Mouse (Mus musculus): ENCODE measurements around the gene Astn2.

Gene Astn2

DNA sequence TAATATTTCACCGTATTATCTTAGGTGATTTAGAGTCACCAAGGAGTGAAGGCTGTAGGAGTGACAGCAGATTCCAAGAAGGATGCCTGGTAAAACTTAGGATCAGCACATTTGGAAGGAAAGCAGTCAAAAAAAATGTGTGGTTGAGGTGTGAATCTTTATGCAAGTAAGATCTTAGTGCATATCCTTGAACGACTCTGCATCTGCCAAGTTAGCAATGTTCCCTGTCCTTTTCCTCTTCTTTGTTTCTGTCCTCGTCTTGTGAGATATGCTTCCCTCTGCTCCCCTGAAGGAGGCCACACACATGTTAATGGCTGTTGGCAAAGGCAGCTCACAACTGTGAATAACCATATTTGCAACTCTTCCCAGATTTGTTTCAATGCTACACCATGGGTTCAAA is 439.8 kb downstream of the Astn2 start:
- no peak for DNase-seq (ENCODE audit: low spot score)

DNA sequence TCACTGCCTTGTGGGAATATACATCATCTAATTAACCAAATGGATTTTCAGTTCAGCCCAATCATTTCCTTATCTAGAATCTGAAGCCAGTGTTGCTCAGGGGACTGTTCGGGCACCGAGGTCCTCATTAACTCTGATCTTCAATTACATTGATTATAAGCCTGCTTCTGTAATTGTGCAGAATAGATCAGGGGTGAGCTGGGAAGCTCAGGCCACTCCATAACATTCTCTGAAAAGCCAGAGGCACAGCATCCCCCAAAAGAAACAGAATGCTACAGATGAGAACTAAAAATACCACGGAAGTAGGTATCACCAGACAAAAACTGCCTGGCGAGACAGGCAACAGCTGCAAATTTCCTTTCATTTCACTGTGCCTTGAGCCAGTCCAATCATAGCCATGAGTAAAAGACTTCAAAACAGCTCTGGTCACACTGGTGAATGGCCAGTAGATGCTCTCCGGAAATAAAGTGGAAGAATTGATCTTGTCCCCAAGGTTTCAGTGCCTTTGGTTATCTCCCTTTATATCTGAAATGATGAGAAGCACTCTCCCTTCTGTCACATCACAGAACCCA is 445.1 kb downstream of the Astn2 start:
- DNase-seq (ENCODE audit: low spot score) = no peak

DNA sequence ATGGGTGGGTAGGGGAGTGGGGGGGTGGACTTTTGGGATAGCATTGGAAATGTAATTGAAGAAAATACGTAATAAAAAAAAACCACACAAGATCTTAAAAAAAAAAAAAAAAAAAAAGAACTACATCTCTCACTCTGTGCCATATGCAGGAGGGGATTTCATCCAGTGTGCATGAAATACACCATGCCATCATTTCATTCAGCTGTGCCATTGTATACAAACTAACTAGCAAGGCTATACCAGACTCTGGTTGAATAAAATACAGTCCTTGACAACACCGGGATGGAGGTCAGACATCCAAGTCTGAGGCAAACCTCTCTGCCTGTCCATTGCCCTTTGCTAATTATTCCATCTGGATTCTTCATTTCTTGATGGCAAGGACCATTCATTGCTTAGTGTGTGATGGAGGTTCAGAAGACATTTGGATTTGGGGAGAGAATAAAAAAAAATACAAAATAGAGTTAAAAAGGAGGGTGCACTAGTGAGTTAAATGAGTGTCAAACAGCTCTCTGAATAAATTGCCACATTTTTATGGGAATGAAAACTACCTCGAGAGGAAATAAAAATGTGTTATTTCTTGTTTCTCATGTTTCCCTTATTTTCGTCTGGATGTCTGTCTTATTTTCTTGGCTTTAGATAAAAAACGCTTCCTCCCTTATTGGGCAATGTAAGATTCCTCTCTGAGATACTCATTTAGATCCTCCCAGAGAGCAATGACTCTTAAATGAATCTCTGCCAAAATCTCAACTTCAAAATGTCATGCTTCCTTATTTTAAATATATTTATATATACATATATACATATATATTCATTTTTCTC is 445.8 kb downstream of the Astn2 start:
- DNase-seq (ENCODE audit: low spot score) = no peak

DNA sequence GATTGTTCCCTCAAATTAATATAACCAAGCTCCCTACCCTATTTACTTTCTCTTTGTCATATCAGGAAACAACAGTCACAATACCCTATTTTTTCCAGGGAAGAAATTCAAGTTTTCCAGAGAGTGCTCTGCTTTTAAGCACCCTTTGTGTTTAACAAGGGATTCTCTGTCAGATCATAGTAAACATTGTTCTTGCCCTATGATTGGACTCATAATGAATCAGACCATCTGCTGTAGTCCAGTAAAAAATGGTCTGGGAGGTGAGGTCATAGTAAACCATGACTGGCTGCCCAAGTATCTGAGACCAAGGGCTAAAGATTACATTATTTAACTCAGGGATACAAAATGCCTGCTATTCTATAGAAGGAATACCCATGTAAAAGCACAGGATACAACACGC is 452.5 kb downstream of the Astn2 start:
- no peak for DNase-seq (ENCODE audit: low spot score)

DNA sequence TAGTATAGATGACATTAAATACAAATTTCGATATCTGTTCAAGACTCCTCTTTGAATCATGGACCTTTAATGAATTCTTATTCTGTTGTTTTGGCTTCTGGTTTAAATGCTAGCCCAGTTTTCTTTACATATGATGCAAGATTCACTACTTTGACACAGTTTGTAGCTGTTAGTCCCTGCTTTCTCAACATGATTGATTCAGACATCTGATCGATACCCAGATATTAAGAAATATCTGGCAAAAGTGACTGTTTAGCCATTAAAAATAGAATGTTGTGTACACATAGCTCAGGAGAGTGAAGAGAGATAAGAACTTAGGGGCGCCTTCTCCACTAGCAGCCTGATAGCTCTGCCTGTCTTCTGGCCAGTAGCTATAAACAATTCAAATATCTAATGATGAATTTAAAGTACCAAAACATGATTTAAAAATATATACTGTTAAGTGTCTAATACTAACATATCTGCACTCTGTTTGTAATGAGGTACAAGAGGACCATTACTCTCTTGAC is 457.2 kb downstream of the Astn2 start:
- DNase-seq (ENCODE audit: low spot score) = no peak

DNA sequence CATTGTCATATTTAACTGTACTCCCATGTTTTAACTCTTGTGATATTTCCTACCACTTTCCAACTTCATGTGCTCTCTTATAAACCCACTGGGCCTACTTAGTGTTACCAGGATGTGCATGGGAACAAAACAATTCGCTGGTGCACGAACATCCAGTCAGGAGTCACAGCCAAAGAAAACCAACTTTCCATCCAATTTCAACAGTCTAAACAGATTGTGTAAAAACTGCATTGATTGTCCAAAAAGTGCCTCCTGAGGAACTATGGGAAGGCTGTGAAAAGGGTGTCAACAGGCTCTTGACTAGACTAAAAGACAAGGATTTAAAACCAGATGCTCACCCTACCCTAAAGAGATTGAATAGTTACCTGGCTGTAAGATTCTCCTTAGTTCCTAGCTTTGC is 458.4 kb downstream of the Astn2 start:
- DNase-seq (ENCODE audit: low spot score) = no peak

DNA sequence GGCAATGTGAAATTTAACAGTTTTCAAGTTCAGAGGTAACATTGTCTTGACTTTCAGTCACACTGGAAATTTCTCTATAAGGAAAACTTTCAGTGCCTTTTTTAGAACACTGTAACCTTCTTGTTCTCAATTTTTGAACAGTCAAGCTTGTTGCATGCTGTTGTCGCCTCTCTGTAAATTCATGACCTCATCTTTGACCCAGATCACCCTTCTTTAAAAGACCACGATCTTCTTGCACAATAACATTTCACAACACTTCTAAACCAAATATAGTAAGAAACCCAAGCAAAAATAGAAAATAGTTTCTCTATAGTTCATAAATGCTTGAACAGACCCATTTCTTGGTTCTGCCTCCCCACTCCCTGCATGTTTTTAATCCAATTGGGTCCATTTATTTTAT is 473.5 kb downstream of the Astn2 start:
- no peak for DNase-seq (ENCODE audit: low spot score)

DNA sequence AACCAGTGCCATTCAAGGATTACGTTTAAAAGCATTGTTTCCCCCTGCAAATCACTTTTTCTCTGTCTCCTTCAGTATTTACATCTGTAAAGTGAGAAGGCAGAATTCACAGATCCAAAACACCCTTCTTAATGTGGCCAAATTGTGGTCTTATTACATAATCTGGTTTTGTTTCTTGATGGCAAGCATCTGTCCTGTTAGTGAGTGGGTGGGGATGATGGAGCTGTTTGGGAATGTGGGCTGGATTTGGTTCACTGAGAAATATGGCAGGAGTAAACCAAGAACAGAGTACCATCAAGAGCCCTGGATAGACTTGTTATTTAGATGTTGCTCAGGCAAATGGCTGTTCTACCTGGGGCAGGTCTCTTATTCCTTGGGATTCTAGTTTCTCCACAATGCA is 484.1 kb downstream of the Astn2 start:
- DNase-seq (ENCODE audit: low spot score) = no peak

DNA sequence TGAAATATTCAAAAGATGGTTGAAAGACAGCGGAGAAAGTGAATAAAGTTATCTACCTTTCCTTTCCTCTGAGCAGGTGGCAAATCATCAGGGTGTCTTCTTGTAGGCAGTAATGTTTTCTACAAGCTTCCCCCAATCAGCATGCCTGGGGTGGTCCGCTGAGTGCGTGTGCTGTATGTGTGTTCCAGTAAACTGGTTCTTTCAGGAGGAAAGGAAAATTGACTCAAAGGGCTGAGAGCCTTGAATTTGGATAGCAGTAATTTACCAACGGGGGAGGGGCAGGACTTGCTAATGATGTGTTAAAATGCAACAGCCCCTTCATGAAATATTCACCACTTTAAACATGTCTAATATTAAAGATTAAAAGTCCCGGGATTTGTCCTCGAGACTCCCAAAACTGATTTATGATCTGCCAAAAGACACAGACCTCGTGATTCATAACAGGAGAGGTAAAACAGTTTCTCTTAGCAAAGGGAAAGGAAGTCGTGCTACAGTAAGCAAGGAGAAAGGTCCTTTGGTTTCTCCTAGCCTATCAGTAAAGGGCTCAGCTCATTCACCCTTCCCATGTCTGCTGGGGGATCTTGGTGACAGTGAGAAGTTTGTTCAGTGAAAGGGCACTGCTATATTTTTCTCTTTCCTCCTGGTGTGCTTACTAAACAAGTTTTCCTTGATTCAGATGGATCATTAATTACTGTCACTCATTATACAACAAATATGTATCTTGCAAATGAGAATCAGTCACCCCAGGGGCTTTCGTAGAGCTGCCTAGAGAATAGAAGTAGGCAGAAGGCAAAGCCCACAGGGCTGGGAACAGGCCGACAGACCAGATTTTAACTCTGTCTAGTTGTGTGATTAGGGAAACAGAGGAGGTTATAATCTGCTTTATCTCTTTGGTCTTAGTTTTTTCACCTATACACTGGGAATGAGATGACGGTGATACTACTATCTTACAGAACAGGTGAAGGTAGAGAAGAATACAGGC is 488.1 kb downstream of the Astn2 start:
- no peak for DNase-seq (ENCODE audit: low spot score)

DNA sequence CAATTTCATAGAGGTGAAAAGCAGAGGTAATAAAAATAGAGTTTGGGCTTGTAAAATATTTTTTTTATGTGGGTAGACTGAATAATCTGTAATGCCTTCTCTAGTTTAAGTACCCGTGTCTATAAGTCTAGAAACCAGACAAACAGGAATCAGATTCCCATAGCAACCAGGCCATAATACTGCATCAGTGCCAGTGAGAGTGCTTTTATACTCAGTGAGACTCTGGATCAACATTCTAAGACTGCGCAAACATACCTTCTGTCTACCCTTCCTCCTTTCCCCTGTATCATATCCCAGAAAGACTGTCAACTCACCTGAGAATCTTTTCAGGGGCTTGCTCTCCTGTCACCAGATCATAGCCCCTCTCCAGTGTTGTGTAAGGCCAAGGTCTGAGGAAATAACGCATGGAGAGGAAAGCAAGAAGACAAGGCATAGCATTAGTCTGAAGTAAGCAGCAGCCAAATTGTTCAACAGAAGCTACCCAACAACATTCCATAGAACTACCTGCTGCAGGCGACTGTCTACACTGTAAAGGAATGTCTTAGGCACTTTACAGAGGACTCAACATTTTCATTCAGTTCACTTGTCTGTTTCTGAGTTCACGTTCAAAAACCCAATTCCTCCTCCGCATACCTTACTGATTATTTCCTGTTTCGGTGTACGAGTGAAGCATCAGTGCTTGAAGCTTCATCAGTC is 492.0 kb downstream of the Astn2 start:
- no peak for DNase-seq (ENCODE audit: low spot score)

DNA sequence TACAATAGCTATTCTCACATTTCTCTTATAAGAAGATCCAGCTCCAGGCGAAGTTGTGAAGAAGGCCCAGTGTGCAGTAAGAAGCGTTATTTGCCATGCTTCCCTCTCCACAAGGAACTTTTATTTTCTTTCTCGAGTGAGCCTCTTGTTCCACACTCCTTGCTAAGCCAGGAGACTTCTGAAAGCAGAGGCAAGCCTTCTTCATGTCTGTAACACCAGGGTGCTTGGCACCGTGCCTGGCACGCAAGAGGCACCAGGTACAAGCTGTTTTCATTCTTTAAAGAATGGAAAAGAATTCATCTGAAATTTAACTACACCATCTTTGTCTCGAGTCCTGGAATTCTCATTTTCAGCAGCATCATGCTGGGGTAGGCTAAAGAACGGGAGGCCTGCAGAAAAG is 496.8 kb downstream of the Astn2 start:
- DNase-seq (ENCODE audit: low spot score) = no peak

DNA sequence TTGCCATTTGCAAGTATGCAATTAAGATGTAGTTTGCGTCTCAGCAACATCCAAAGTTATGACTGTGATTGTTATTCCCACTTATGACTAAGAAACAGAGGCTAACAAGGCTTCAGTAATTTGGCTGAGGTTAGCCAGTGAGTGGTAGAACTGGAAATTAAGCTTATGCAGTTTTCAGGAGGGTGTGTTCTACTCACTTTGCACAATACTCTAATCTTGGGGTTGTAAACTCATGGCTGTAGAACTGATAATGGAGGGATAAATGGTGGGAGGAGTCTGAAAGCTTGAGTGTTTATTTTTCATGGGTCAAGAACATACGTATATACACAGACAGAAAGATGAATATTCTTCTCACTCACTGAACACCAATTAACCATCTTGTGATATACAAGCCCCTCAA is 499.4 kb downstream of the Astn2 start:
- DNase-seq (ENCODE audit: low spot score) = no peak

DNA sequence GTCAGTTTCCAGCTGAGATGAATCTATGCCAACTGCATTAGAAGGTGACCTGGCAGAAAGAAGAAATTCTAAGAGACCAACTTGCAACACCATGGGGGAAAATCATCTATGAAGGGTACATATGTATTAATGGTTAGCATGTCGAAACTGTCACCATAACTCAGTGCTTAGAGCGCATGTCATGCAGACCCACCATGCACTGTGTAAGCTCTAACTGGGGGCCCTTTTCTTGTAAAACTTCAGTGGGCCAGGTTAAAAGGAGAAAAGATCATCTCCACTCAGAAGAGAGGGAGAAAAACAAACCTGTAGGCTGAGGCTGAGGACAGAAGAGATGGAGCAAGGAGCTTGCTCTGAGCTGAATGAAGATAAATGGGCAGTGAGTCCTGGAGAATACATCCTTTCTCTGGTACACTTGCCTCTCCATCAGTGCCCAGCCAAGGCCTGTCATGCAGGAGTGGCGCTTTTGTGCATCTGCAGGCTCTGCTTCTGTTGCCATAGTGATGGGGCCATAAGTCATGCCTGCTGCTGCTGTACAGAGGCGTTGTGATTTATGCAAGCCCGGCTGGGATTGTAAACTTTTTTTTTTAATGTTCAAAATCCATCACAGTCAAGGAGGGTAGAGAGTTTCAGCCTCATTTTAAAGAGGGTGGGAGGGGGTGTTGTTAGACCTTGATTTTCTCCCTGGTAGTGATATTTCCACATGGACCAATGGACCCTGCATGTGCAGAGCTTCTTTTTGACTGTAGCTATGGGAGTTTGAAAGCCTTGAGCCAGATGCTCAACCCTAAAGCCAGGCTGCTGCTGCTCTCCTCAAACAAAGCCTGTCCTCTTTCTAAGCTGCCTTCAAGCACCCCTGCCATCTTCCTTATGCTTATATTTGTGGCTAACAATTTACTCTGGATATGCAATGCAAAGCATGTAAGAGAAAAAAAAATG is 508.1 kb downstream of the Astn2 start:
- no peak for DNase-seq (ENCODE audit: low spot score)

DNA sequence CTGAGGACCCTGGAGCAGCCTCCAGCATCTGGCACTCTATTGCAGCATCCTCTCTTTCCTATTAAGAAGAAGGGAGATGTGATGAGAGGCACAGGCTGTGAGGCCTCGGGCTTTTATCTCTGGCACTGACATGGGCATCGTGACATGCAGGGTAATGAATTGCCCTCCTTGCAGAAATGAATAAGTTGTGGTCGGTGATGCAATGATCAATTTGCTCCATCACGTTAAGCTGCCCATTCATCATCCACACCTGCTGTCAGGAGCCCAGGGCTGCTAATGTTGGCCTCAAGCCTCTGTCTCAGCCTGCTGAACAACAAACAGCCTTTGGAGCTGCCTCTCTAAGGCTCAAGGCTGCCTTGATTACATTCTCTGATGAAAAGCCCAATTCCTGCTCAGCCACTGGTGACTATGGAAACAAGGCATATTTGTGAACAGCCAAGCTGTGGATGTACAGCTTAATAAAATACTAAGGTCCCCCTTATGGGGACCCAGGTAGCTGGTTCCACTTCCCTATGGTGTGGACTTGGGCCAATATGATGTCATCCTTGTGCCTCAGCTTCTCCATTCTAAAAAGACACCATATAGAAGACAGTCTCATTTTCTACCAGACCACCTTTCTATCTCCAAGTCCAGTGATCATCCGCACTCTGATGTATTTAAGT is 515.9 kb downstream of the Astn2 start:
- no peak for DNase-seq (ENCODE audit: low spot score)

DNA sequence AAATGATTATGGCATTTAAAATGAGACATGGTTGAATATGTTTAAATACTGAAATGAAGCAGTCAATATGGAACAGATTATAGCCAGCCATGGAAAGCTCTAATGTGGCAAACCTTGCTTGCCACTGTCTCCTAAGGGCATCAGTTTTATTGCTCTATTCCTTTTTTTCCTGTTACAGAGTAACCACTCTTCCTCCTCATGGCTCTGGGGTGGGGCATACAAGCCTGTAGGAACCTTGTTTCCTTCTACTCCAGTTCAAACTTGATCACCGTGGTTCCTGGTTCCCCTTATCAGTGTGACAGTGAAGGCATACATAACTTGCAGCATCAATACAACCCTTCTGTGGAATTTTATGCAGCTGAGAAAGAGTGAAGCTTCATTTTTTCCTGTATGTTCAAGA is 517.5 kb downstream of the Astn2 start:
- DNase-seq (ENCODE audit: low spot score) = no peak

DNA sequence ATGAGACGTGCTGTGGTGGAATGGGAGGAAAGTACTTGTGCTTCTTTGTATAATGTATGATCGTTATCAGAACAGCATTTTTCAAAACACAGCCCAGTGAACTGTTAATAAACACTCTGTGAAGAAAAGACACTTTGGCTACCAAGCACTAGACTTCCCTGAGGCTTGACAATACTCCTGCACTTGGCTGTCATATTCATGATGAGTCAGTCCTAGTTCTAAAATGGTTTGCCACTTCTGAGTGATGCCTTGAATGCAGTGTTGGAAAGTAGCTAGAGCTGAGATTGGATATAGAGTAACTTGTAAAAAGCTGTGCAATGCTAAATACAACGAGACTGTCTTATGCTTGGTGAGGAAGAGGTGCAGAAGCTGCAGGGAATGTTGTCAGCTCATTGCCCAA is 518.5 kb downstream of the Astn2 start:
- DNase-seq (ENCODE audit: low spot score) = no peak

DNA sequence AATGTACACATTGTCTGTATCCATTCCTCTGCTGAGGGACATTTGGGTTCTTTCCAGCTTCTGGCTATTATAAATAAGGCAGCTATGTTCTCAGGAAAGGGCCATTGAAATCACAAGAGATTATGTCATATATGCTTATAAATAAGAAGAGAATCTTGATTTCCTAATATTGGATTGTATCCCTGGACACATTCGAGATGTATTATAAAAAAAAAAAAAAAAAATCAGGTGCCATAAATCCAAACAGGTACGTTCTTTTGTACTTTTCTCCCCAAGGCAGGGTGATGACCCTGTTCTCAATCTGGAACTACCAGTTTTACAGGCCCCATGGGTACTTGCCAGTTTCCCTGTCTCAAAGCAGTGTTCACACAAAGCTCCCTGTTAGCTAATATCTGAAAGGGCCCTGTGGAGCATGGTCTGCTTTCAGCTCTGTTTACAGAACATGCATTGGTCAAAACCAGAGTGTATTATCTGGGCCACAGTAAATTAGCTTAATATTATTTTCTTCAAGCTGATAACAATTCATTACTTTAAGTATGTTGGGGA is 530.1 kb downstream of the Astn2 start:
- no peak for DNase-seq (ENCODE audit: low spot score)

DNA sequence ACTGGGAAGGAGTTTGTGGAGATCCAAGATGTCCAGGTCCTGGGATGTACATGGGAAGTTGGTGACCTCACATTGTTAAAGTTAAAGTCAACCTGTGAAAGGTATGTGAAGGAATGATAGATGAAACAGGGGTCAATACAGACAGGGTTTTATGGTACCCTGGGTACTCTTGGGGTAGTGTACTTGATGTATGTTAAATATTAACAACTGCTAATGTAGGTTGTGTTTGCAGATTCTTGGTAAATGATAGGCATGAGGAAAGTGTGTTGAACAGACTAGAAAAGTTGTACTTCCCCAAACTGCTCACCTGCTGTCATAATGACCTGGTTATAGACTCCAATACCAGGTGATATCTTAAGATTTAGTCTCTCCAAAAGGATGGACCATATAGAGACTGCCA is 539.9 kb downstream of the Astn2 start:
- no peak for DNase-seq (ENCODE audit: low spot score)

DNA sequence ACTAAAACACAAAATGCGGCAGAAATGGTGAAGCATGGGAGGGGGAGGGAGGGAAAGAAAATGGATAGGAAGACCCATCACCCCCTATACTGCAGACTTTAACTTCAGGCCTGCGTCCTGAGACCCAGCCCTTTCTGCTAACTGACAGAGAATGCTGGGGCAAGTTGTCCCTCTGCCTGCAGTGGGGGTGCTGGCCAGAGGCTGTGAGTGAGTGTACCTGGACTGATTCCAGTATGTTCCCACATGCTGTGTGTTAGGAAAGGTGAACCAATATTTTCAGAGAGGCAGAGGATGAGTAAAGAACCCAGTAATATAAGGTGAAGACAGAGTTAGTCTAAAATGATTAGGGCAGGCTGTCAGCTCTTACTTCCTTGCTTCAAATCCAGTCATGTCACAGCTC is 561.2 kb downstream of the Astn2 start:
- no peak for DNase-seq (ENCODE audit: low spot score)

DNA sequence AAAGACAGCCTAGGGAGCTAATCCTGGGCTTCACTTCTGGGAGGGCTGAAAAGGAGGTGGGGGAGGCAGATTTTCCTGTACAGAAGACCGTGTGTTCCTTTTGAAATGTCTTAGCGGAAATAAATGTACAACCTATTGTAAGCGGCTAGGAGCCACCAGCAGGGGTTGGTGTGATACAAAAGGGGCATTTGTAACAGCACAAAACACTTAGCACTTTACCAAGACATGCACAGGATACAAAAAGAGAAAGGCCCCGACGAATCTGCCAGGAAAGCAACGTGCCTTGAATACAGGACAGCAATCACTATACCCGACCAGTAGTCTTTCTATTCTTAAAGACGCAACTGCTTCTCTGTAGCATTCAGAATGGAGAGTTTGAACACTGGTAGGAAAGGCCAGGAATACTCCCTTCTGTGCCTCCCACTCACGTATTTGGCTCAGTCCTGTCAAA is 564.8 kb downstream of the Astn2 start:
- no peak for DNase-seq (ENCODE audit: low spot score)
